Mouse (Mus musculus): ENCODE measurements at regions not wholly inside any gene's neighbourhood (a gene's known extent, or its start where the extent isn't known, plus 50 kb on each side); places are given as distances from the start of the nearest gene placed in this dataset.

GRCm38 (mm10) chrX:158947191-158947590 lies 262.9 kb upstream of the Rps6ka3 start:
- Histone ChIP-seq H3K4me1 (ENCODE audit: control insufficient read depth, insufficient read depth, low read length) (no peaks in the 10 kb centered on the region), H3K27ac (ENCODE audit: insufficient read depth, low read length) (peak overlapping the region; percentile 30; the same call in 1 of the 2 replicates), H3K4me3 (replicated peaks; ENCODE audit: insufficient read depth, low read depth, low read length) (no peak overlapping the region), H3K27me3 (ENCODE audit: control insufficient read depth, insufficient read depth, low read length) (no peaks in the 10 kb centered on the region)
- DNase-seq: peak; percentile 87 to 92
- TF ChIP-seq POLR2A (IDR thresholded peaks at IDR 0.05; ENCODE audit: borderline replicate concordance, insufficient read depth, low read length): no peak
- no peak for TF ChIP-seq CTCF (IDR thresholded peaks at IDR 0.05; ENCODE audit: borderline replicate concordance, insufficient read depth, low read depth, low read length)
- WGBS: 8% methylated on average over 4 of the region's 4 CpGs

DNA sequence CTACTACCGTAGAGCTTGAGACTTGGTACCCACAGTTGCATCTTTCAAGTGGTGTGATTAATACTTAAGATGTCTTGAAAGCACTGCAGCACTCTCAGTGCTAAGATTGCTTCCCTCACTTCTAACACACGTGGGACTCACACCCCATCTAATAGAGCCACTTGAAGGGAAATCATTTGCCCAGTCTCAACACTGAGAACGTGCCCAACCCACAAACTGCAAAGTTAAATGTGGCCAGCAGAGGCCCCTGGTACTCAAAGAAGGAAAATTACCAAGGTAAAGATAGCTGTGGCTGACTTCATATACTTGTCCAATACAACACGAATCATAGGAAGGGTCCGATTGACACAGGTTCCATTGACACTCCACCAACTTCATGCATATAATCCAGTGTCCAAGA lies 238.4 kb upstream of the Rps6ka3 start:
- TF ChIP-seq CTCF (IDR thresholded peaks at IDR 0.05; ENCODE audit: borderline replicate concordance, insufficient read depth, low read depth, low read length) (peak; percentile 35; the same call in 1 of the 2 replicates), POLR2A (IDR thresholded peaks at IDR 0.05; ENCODE audit: borderline replicate concordance, insufficient read depth, low read length) (no peak)
- H3K4me1 ChIP-seq (ENCODE audit: control insufficient read depth, insufficient read depth, low read length): no peaks in the 10 kb centered on the region
- H3K27ac ChIP-seq (ENCODE audit: insufficient read depth, low read length): no peak overlapping the region
- no peak overlapping the region for H3K4me3 ChIP-seq (replicated peaks; ENCODE audit: insufficient read depth, low read depth, low read length)
- DNase-seq: peak; percentile 30 to 44
- H3K27me3 ChIP-seq (ENCODE audit: control insufficient read depth, insufficient read depth, low read length): no peaks in the 10 kb centered on the region
- 42% methylated on average over 5 of the region's 5 CpGs for WGBS

DNA sequence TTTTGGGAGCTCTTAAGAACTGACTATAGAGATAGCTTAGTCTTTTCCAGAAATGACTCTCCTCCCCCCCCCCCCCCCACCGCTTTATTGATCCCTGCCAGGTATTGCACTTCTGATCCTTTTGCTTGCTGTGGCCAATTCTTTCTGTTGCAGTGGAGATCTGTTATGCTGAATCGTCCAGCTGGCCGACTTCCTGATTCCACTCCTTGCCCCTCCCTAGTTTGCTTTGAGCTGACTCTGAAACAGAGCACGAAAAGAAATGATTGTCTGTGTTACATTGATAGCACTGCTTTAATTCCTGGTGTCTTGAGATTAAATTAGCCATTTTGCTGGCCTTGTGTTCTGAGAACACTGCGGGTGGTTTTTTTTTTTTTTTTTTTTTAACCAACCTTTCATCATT lies 233.5 kb upstream of the Rps6ka3 start:
- 7% methylated on average over 5 of the region's 5 CpGs for WGBS

GRCm38 (mm10) chrX:158984721-158985120 lies 225.4 kb upstream of the Rps6ka3 start:
- Histone ChIP-seq H3K27me3 (ENCODE audit: control insufficient read depth, insufficient read depth, low read length) (no peaks in the 10 kb centered on the region), H3K4me3 (replicated peaks; ENCODE audit: insufficient read depth, low read depth, low read length) (no peak overlapping the region), H3K4me1 (ENCODE audit: control insufficient read depth, insufficient read depth, low read length) (no peaks in the 10 kb centered on the region), H3K27ac (ENCODE audit: insufficient read depth, low read length) (no peak overlapping the region)
- 58% methylated on average over 2 of the region's 2 CpGs for WGBS
- no peak for DNase-seq
- TF ChIP-seq CTCF (IDR thresholded peaks at IDR 0.05; ENCODE audit: borderline replicate concordance, insufficient read depth, low read depth, low read length): no peak

More for the DNA sequence above, 233.5 kb upstream of the Rps6ka3 start:
- DNase-seq: peak; percentile 29 to 59
- no peaks in the 10 kb centered on the region for H3K27me3 ChIP-seq (ENCODE audit: control insufficient read depth, insufficient read depth, low read length)
- H3K4me3 ChIP-seq (replicated peaks; ENCODE audit: insufficient read depth, low read depth, low read length): no peak overlapping the region
- no peaks in the 10 kb centered on the region for H3K4me1 ChIP-seq (ENCODE audit: control insufficient read depth, insufficient read depth, low read length)
- no peak overlapping the region for H3K27ac ChIP-seq (ENCODE audit: insufficient read depth, low read length)
- TF ChIP-seq POLR2A (IDR thresholded peaks at IDR 0.05; ENCODE audit: borderline replicate concordance, insufficient read depth, low read length) (no peak), CTCF (IDR thresholded peaks at IDR 0.05; ENCODE audit: borderline replicate concordance, insufficient read depth, low read depth, low read length) (no peak)

GRCm38 (mm10) chrX:158987676-158988075 lies 222.4 kb upstream of the Rps6ka3 start:
- 89% methylated on average over 3 of the region's 3 CpGs for WGBS
- H3K4me3 ChIP-seq (replicated peaks; ENCODE audit: insufficient read depth, low read depth, low read length): no peak overlapping the region

GRCm38 (mm10) chrX:159018955-159019354 lies 191.2 kb upstream of the Rps6ka3 start:
- no peak overlapping the region for H3K4me3 ChIP-seq (replicated peaks; ENCODE audit: insufficient read depth, low read depth, low read length)
- peak in 1 of 2 experiments; percentile 7 for DNase-seq
- no peaks in the 10 kb centered on the region for H3K4me1 ChIP-seq (ENCODE audit: control insufficient read depth, insufficient read depth, low read length)
- no peaks in the 10 kb centered on the region for H3K27me3 ChIP-seq (ENCODE audit: control insufficient read depth, insufficient read depth, low read length)
- no peak overlapping the region for H3K27ac ChIP-seq (ENCODE audit: insufficient read depth, low read length)
- 68% methylated on average over 1 of the region's 1 CpGs for WGBS
- TF ChIP-seq CTCF (IDR thresholded peaks at IDR 0.05; ENCODE audit: borderline replicate concordance, insufficient read depth, low read depth, low read length) (no peak), POLR2A (IDR thresholded peaks at IDR 0.05; ENCODE audit: borderline replicate concordance, insufficient read depth, low read length) (no peak)

More at GRCm38 (mm10) chrX:158987676-158988075, 222.4 kb upstream of the Rps6ka3 start:
- Histone ChIP-seq H3K4me1 (ENCODE audit: control insufficient read depth, insufficient read depth, low read length) (no peaks in the 10 kb centered on the region), H3K27me3 (ENCODE audit: control insufficient read depth, insufficient read depth, low read length) (no peaks in the 10 kb centered on the region), H3K27ac (ENCODE audit: insufficient read depth, low read length) (no peak overlapping the region)
- no peak for TF ChIP-seq POLR2A (IDR thresholded peaks at IDR 0.05; ENCODE audit: borderline replicate concordance, insufficient read depth, low read length)
- TF ChIP-seq CTCF (IDR thresholded peaks at IDR 0.05; ENCODE audit: borderline replicate concordance, insufficient read depth, low read depth, low read length): no peak
- DNase-seq: no peak

DNA sequence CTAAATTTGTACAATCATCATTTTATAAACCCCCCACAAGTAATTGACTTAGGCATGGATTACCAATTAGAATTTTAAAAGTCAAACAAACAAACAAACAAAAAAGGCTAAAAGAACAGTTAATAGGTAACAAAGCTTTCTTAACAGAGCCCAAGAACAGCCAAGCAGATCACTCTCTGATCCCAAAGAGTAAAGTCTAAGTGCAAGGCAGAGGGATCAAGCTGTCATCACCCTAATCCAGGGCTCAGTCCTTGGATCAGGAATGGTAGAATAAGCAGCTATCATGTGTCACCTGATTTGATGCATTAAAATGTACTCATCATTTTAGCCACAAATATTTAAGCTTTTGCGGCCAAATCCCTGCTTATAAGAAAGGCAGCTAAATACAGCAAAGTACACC lies 183.8 kb upstream of the Rps6ka3 start:
- WGBS: 95% methylated on average over 1 of the region's 1 CpGs
- H3K4me3 ChIP-seq (replicated peaks; ENCODE audit: insufficient read depth, low read depth, low read length): no peak overlapping the region
- no peak for DNase-seq
- TF ChIP-seq CTCF (IDR thresholded peaks at IDR 0.05; ENCODE audit: borderline replicate concordance, insufficient read depth, low read depth, low read length) (no peak), POLR2A (IDR thresholded peaks at IDR 0.05; ENCODE audit: borderline replicate concordance, insufficient read depth, low read length) (no peak)
- H3K27ac ChIP-seq (ENCODE audit: insufficient read depth, low read length): no peak overlapping the region
- H3K27me3 ChIP-seq (ENCODE audit: control insufficient read depth, insufficient read depth, low read length): no peaks in the 10 kb centered on the region
- H3K4me1 ChIP-seq (ENCODE audit: control insufficient read depth, insufficient read depth, low read length): no peaks in the 10 kb centered on the region

GRCm38 (mm10) chrX:159031927-159032326 lies 178.2 kb upstream of the Rps6ka3 start:
- TF ChIP-seq CTCF (IDR thresholded peaks at IDR 0.05; ENCODE audit: borderline replicate concordance, insufficient read depth, low read depth, low read length) (no peak), POLR2A (IDR thresholded peaks at IDR 0.05; ENCODE audit: borderline replicate concordance, insufficient read depth, low read length) (no peak)
- no peak overlapping the region for H3K4me3 ChIP-seq (replicated peaks; ENCODE audit: insufficient read depth, low read depth, low read length)
- no peaks in the 10 kb centered on the region for H3K27me3 ChIP-seq (ENCODE audit: control insufficient read depth, insufficient read depth, low read length)
- WGBS: 28% methylated on average over 4 of the region's 4 CpGs
- H3K27ac ChIP-seq (ENCODE audit: insufficient read depth, low read length): no peak overlapping the region
- peak; percentile 79 to 87 for DNase-seq
- peaks cover 3% of the 10 kb centered on the region; the same call in 1 of the 2 replicates for H3K4me1 ChIP-seq (ENCODE audit: control insufficient read depth, insufficient read depth, low read length)
